Mouse (Mus musculus): ENCODE measurements around the gene Dnttip1. TPM values are rescaled to one million over a fixed set of nuclear protein-coding genes. Genes with fewer than 3 reads are reported as not detected.

Dnttip1 gene
- total RNA-seq, 2 experiments from 2014 or later: 34.1 to 37.2 TPM

DNA sequence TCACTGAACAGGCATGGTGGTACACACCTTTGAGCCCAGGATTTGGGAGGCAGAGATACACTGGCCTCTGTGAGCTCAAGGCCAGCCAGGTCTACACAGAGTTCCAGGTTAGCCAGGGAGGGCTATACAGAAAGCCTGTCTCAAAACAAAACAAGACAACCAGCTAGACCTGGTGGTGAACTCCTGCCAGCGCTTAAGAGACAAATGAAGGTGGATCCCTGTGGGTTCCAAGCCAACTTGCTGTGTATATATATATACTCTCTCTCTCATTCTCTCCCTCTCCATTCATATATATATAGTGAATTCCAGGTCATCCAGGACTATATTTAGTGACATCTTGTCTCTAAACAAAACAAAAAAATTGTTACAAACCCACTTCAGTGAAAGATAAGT, 58.1 kb downstream of the Dnttip1 start:
- no peak for DNase-seq (ENCODE audit: low spot score in 2 of 2)

DNA sequence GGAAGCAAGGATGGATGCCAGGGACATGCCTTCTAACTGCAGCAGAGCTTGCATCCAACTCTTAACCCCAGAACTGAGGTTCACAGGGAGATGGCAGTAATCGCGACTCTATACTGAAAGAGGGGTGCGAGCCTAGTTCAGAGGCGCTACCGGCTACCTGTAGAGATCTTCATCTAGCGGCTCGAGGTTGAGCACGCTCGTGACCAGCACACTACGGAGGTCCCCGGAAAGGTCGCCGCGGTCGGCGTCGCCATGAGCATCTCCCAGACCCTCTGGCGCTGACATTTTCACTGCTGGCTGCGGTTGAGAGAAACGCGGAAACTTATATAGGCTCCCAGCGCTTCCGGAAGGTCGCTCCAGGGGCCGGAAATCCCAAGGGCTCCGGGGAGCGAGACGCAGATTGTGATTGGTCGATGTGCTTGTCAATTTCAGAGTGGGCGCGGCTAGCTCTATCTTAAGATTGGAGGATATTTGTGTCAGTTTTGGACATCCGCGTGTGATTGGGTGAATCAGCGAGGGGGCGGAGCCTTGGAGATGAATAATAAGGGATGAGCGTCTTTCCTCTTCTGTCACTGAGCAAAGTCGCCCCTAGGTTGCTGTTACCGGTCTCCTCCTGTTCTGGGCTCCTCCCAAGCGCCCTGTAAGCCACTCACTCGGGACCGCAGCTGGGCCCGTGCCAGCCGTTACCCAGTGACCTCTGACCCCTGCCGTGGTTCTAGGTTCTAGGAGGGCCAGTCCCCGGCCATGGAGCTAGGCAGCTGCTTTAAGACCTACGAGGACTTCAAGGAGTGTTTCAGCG, 58.9 kb downstream of the Dnttip1 start, which contains the start of the genes Acot8 and Zswim3:
TSS of gene Acot8 (minus strand) at position 350 of the 799 bp plus-strand sequence.
TSS of gene Zswim3 (plus strand) at position 566 of the 799 bp plus-strand sequence.
- DNase-seq (ENCODE audit: low spot score in 2 of 2): peak; percentile 100

DNA sequence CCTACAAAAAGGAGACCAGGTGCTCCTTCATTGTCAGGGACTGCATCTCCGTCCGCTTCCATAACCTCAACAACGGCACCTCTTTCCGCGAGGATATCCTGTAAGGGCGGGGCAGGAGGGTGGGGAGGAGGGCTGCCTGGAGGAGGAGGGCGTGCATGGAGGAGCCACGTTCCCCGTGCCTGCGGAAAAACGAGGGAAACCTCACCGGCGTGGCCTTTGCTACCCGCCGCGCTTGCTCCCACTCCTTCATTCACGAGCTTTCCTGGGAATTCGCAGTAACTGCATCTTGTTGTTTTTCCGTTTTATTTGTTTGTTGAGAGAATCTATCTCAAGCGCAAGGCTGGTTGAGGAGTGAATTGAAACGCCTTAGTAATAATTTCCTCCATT, 59.5 kb downstream of the Dnttip1 start:
- DNase-seq (ENCODE audit: low spot score in 2 of 2): no peak

DNA sequence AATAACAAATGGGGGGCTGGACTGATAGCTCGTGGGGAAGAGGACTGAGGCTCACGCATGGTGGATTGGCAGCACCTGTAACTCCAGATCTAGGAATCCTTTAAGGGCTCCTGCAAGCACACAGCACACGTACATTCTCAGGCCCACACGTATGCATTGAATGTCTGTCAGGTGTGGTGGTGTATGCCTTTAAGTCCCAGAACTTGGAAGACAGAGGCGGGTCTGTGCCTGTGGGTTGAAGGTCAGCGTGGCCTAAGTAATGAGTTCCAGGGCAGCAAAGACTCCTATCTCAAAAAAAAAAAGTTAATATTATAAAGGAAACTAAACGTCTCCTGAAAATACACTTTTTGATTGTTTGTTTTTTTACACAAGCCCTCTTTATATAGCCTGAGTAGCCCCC, 60.8 kb downstream of the Dnttip1 start:
- DNase-seq (ENCODE audit: low spot score in 2 of 2): no peak

DNA sequence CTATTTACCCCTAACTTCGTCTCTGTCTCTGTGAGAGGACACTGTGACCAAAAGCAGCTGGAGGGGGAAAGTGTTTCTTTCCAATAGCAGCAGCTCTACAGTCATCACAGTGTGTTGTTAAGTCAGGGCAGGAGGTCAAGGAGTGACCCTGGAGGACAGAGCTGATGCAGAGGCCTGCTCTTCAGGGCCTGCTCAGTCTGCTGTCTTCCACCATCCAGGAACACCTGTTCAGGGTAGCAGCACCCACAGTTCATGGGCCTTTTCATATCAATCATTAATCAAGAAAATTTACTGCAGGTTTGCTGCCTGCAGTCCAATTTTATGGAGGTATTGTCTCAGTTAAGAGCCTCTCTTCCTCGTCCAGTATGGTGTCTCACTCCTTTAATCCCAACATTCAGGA, 67.8 kb downstream of the Dnttip1 start:
- no peak for DNase-seq (ENCODE audit: low spot score in 2 of 2)

DNA sequence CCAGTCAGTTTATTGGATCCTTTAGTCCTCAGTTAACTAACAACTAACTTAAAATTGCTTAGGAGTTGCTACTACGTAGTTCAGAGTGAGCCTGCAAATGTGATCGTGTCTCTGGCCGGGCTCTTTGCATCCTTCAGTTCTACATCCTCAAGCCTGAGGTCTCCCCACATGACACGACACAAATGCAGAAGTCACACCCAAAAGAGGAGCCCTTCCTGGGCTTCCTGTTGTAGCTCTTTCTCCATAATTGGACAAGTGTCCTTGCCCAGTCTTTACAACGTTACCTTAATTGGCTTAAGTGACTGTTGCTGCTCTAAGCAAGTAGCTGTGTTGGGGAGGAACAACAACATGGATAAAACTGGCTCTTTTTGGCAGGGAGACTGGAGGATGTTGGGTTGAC, 69.6 kb downstream of the Dnttip1 start:
- no peak for DNase-seq (ENCODE audit: low spot score in 2 of 2)

DNA sequence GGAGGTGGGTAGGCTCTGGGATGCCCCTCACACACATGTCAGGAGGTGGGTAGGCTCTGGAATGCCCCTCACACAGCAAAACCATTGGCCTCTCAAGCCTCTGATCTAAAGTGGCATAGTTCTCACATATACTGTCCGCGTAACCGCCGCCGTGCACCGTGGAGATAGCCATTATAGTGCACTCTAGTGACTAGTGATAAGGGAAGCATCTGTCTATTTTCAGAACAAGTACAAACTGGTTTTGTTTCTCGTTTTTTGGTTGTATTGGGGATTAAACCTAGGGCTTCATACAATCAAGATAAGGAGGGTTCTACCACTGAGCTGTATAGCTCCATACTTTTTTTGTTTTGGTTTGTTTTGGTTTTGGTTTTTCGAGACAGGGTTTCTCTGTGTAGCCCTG, 70.0 kb downstream of the Dnttip1 start:
- DNase-seq (ENCODE audit: low spot score in 2 of 2): no peak

DNA sequence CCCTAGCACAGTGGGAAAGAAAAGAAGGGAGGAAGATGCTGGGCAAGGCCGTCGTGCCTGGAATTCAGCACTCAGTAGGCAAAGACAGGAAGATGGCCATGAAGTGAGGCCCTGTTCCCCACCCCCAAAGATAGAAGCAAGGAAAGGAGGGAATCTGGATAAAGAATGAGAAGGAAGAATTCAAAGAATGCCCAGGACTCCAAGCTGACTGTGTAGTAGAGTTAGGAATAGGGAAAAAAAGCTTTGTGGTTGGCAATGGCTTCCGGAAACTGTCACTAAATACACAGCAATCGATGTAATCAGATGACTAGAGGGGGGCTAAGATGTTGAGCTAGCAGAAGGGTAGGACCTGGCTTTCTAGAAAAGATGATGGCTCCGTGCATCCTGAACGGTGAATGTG, 71.4 kb downstream of the Dnttip1 start:
- no peak for DNase-seq (ENCODE audit: low spot score in 2 of 2)

DNA sequence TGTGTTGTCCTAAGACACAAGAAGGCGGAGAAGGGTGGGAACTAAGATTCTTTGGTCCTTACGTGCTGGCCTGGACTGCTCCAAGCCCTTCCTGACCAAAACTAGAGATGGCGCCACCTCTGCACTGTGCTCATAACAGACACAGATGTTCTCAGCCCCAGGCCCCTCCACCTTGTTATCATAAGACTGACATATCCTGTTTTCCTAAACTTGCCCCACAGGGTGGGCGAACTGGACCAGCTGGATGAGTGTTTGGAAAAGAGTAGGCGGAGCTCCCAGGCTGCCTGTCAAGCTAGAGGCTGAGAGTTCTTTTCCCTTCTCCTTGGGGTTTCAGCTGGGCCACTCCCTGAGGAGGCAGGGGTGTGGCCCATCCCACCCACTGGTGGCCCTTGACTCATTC, 71.9 kb downstream of the Dnttip1 start:
- no peak for DNase-seq (ENCODE audit: low spot score in 2 of 2)

Other genes with a start within 250 kb of the Dnttip1 start
- 10 to 100 TPM; 95.2 to 96.5 TPM for gene Pigt, start 248.5 kb upstream of the Dnttip1 start, total RNA-seq (2021)
- 1 to 10 TPM in 1 of 2 experiments, not detected in 1; 5.6 TPM for gene Wfdc2, start 183.6 kb upstream of the Dnttip1 start, total RNA-seq (2021)
- not detected for gene Spint3, start 172.5 kb upstream of the Dnttip1 start, total RNA-seq (2021)
- gene Wfdc6a, start 160.5 kb upstream of the Dnttip1 start, total RNA-seq (2021): 1 to 10 TPM in 1 of 2 experiments, under 1 TPM in 1; 0.71 to 1.9 TPM
- gene Eppin, start 152.4 kb upstream of the Dnttip1 start, total RNA-seq (2021): not detected
- gene Wfdc6b, start 132.5 kb upstream of the Dnttip1 start, total RNA-seq (2021): not detected
- not detected for gene Wfdc8, start 132.4 kb upstream of the Dnttip1 start, total RNA-seq (2021)
- not detected for gene Wfdc16, start 107.2 kb upstream of the Dnttip1 start, total RNA-seq (2021)
- gene Wfdc10, start 89.9 kb upstream of the Dnttip1 start, total RNA-seq (2021): not detected
- not detected for gene Wfdc9, start 89.4 kb upstream of the Dnttip1 start, total RNA-seq (2021)
- gene Wfdc11, start 71.9 kb upstream of the Dnttip1 start, total RNA-seq (2021): not detected
- gene Wfdc13, start 60.9 kb upstream of the Dnttip1 start, total RNA-seq (2021): not detected
- gene Spint4, start 47.5 kb upstream of the Dnttip1 start, total RNA-seq (2021): not detected
- gene Spint5, start 30.7 kb upstream of the Dnttip1 start, total RNA-seq (2021): not detected
- gene Wfdc3, start 52 bp upstream of the Dnttip1 start, total RNA-seq (2021): 1 to 10 TPM; 1.5 TPM
- gene Ube2c, start 23.9 kb downstream of the Dnttip1 start, total RNA-seq (2021): 1 to 10 TPM; 2.9 to 4.0 TPM
- not detected for gene Tnnc2, start 34.0 kb downstream of the Dnttip1 start, total RNA-seq (2021)
- 10 to 100 TPM; 33.3 to 39.8 TPM for gene Snx21, start 39.8 kb downstream of the Dnttip1 start, total RNA-seq (2021)
- gene Acot8, start 58.9 kb downstream of the Dnttip1 start, total RNA-seq (2021): 10 to 100 TPM; 26.4 to 28.1 TPM
- 1 to 10 TPM; 6.0 to 8.3 TPM for gene Zswim3, start 59.1 kb downstream of the Dnttip1 start, total RNA-seq (2021)
- gene Zswim1, start 76.7 kb downstream of the Dnttip1 start, total RNA-seq (2021): 10 to 100 TPM; 18.1 to 18.2 TPM
- gene Spata25, start 82.6 kb downstream of the Dnttip1 start, total RNA-seq (2021): under 1 TPM in 1 of 2 experiments, not detected in 1; 0.67 TPM
- 10 to 100 TPM; 87.7 to 89.6 TPM for gene Ctsa, start 86.9 kb downstream of the Dnttip1 start, total RNA-seq (2021)
- 1 to 10 TPM; 3.9 to 4.1 TPM for gene Neurl2, start 87.5 kb downstream of the Dnttip1 start, total RNA-seq (2021)
- 100 to 1,000 TPM in 1 of 2 experiments, 10 to 100 TPM in 1; 72.5 to 107 TPM for gene Pltp, start 111.7 kb downstream of the Dnttip1 start, total RNA-seq (2021)
- gene Pcif1, start 133.3 kb downstream of the Dnttip1 start, total RNA-seq (2021): 10 to 100 TPM; 43.5 to 48.8 TPM
- gene Zfp335, start 165.8 kb downstream of the Dnttip1 start, total RNA-seq (2021): 10 to 100 TPM; 25.0 to 26.4 TPM
- 1 to 10 TPM; 1.8 to 2.1 TPM for gene Mmp9, start 194.8 kb downstream of the Dnttip1 start, total RNA-seq (2021)
- gene Slc12a5, start 214.8 kb downstream of the Dnttip1 start, total RNA-seq (2021): 100 to 1,000 TPM; 288 to 332 TPM

Data from layer of hippocampus, postnatal 14 days (tissue).